Mouse (Mus musculus): ENCODE data around the gene Ptpn1.

Ptpn1 gene

GRCm38 (mm10) chr2:167931985-167932726 lies at the start of gene Ptpn1:
Gene Ptpn1, plus strand, starts transcription at chr2:167932057.
- peak; percentile 82 for DNase-seq (ENCODE audit: extremely low read depth, low read depth)

DNA sequence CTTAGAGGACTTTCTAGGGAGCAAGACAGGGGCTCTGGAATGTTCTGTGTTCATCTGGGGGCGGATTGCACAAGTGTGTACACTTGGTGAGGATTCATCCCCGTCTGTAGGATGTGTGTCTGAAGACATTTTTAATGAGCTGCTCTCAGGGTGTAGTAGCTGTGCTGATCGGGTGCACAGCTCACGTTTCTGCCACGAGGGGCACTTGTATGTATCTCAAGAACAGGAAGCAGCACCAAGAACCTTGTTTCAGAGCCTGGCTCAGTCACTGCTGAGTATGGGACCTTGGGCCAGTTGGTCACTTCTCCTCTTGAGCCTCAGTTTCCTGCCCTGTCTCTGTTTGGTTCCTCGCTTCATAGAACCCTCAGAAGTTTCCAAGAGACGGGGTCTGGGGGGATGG lies 45.4 kb upstream of the Ptpn1 start:
- no peak for DNase-seq (ENCODE audit: extremely low read depth, low read depth)

- peak; percentile 67 for DNase-seq (ENCODE audit: extremely low read depth, low read depth)
These were observed 44.1 kb upstream of the Ptpn1 start for GRCm38 (mm10) chr2:167887516-167888347.

GRCm38 (mm10) chr2:167888834-167889233 lies 43.0 kb upstream of the Ptpn1 start:
- DNase-seq (ENCODE audit: extremely low read depth, low read depth) = no peak

DNA sequence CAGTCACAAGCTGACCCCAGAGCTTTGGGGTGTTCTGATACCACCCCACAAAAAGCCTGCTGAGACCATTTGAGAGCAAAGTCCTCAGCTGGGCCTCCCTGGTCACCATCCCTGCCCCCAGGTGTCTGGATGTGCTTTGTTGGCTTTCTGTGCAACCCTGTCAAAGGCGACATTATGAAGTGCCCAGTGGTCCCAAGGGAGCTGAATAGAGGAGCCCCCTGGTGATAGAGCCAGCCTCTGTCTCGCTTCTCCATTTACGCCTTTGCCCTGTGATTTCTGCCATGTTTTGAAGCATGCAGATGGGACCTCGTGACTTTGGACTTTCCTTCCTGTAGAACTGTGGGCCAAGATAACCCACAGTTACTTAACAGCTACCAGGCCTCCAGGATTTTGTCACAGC lies 42.0 kb upstream of the Ptpn1 start:
- no peak for DNase-seq (ENCODE audit: extremely low read depth, low read depth)

GRCm38 (mm10) chr2:167891908-167892307 lies 39.9 kb upstream of the Ptpn1 start:
- DNase-seq (ENCODE audit: extremely low read depth, low read depth) = peak; percentile 46

DNA sequence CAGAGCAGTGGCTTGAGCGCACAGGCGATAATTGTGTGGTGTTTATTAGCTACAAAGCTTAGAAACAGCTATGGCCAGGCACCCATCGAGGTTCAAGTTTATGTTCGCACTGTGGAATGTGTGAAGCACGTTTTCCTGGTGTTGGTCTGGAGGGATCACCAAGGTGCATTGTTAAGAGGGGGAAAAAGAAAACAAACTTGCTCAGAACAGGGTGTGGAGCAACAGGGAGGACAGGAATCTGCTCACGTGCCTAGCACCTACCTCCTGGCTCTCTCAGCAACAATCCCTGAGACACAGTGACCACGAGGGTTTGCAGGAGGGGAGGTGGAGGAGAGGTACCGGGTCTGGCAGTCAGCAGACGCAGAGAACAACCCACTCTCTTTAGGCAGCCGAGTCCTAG lies 38.2 kb upstream of the Ptpn1 start:
- DNase-seq (ENCODE audit: extremely low read depth, low read depth) = no peak

DNA sequence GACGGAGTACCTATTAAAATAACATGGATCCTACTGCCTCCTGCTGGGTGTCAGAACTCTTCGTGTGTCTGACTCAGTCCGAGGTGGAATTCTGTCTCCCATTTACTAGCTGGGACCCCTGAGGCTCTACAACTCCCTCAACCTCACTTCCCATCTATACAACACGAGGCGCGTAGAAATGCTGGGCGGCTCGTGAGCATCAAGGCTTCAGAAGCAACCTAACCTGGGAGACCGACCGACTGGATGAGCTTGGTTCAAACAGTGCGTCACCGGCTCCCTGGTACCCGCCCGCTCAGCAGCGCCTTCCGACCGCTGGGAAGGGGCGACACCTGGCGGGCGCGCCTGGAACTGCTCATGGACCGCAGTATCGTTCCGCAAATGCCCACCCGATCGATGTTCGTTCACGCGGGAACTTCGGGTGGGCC lies 36.9 kb upstream of the Ptpn1 start:
- DNase-seq (ENCODE audit: extremely low read depth, low read depth) = peak; percentile 47

GRCm38 (mm10) chr2:167897896-167898295 lies 34.0 kb upstream of the Ptpn1 start:
- DNase-seq (ENCODE audit: extremely low read depth, low read depth) = no peak

DNA sequence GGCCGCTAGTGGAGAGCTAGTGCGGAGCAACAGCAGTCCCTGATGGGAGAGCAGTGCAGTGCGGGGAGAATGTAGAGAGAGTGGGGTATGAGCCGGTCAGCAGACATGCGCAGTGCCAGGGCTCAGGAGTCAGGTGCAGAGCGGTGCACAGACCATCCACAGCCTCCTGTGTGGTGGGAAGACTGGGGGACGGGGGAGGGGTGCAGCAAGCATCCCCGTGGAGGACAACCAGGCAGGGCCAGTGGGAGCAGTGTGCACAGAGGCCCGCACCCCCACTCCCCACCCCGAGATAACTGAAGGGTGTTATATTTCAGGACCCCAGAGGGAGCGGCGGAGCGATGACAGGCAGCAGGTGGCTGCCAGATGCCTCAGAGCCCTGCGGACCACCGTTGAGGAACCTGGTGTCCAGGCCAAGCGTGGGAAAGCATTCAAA lies 31.9 kb upstream of the Ptpn1 start:
- no peak for DNase-seq (ENCODE audit: extremely low read depth, low read depth)

DNA sequence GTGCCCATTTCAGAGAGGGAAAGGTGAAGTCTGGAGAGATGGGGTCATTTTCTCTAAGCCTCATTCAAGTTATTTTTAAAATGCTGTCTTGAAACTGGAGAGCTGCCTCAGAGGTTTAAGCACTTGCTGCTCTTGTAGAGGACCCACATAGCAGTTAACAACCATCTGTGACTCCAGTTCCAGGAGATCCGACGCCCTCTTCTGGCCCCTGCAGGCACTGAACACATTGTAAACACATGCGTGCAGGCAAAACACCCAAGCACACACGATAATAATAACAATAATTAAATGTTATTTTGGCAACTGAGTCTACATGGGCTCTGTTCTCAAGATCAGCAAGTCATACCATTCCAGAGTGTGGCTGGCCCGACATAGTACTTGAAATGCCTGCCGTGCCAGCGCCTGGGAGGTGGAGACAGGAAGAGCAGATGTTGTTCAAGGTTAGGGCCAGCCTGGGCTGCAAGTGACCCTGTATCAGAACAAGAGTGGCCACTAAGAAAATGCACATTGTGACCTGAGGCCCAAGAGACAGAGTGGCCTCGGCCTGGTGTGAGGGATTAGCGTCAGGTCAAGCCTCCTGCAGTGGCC lies 29.6 kb upstream of the Ptpn1 start:
- DNase-seq (ENCODE audit: extremely low read depth, low read depth) = no peak

DNA sequence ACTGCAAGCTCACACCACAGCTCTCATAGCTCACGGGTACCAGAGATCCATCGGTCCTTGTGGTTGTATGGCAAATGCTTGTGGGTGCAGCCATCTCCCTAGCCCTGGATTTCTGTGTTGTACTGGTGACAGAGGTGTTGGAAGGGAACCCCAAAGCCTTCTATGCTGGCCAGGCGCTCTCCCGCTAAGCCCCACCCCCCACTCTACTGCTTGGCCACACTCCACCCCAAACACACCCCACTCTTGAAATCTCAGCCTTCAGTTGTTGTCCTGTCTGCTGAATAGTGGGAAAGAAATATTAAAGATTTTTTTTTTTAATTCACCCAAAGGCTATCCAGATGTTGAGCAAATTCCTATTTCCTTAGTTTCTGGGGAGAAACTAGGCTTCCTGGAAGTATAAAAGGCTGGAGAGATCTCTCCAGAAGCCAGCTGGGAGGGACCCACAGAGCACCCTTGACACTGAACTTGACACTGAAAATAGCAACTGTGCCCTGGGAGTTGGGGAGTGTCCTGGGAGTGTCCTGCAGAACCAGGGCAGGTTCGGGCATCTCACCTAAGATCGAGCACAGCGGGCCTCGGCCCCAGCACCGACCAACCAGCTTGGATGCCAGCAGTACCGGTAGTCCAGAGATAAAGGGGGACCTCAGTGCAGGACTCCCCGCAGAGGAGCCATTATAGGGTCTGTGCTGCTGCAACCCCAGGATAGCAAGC lies 28.5 kb upstream of the Ptpn1 start:
- DNase-seq (ENCODE audit: extremely low read depth, low read depth) = no peak

GRCm38 (mm10) chr2:167904621-167905367 lies 27.1 kb upstream of the Ptpn1 start:
- DNase-seq (ENCODE audit: extremely low read depth, low read depth) = no peak

DNA sequence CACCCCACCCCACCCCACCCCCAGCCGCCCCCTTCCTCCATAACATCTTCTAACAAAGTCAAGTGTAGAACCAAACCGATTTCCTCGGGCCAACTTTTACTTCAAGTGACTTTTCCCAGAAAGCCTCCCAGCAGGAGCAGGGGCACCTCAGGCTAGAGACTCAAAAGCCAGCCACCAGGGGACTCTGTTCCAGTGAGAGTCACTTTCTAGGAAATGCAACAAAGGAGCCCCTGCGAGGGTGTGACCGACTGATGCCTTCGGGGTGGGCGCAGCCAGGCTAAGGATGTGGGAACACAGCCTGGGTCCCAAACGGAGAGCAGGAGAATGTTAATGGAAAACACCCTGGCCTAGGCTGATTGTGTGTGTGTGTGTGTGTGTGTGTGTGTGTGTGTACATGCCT lies 26.3 kb upstream of the Ptpn1 start:
- no peak for DNase-seq (ENCODE audit: extremely low read depth, low read depth)

- DNase-seq (ENCODE audit: extremely low read depth, low read depth) = no peak
These were observed 25.1 kb upstream of the Ptpn1 start for GRCm38 (mm10) chr2:167906729-167907128.

DNA sequence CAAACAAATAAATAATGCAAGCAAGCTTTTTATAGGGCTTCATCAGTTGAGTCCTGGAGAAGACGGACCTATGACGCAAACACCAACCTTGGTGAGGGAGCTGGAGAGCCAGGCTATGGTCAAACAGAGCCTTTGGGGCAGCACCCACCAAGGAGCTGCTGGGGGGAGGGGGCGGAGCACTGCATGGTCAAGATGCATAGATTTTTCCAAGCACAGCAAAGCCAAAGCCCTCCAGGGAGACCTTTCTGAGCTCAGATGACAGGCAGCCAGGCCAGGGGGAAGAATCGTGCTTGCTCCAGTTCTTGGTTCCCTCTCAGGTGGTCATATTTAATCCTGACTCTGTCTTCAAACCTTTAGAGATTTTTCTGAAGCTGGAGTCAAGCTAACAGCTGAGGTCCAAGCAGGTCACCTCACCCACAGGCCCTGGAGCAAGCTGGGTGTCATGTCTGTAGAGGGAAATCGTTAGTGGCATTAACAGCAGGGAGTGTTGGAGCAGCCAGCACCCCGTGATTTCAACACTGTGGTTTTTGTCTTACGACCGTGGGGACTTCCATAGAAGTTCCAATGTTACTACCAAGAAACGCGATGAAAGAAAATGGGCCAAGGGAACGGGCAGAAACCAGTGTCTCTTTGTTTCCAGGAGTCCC lies 22.2 kb upstream of the Ptpn1 start:
- DNase-seq (ENCODE audit: extremely low read depth, low read depth) = no peak

- no peak for DNase-seq (ENCODE audit: extremely low read depth, low read depth)
These were observed 21.7 kb upstream of the Ptpn1 start for GRCm38 (mm10) chr2:167910178-167910540.

- no peak for DNase-seq (ENCODE audit: extremely low read depth, low read depth)
These were observed 20.3 kb upstream of the Ptpn1 start for GRCm38 (mm10) chr2:167911511-167911910.

- no peak for DNase-seq (ENCODE audit: extremely low read depth, low read depth)
These were observed 12.8 kb upstream of the Ptpn1 start for GRCm38 (mm10) chr2:167919081-167919480.

- DNase-seq (ENCODE audit: extremely low read depth, low read depth) = no peak
These were observed 11.8 kb upstream of the Ptpn1 start for GRCm38 (mm10) chr2:167920041-167920440.
